Mouse (Mus musculus): ENCODE measurements around the gene Tanc2.

The Tanc2 gene

DNA sequence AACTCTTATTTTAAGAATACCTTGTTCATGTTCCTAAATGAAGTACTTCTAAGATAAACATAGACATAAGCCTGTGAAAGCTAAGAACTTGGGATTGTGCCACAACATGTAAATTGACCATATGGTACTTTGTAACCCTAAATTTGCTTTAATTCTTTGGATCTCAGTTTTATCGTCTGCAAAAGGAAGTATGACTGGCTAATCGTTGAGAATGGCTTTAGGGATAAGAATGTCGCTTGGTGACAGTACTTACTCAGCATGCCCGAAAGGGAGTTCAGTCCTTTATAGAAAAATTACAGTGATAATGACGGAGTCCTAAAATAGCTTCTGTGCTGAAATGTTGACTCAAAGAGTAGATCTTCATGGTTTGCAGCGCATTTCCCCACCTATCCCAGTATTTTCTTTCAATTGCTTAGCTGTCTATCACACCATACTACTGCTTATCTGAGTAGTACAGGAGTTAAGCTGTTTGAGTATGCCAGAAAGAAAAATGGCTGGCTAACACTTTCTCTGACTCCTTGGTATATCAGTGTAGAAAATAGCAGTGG is 246.6 kb downstream of the Tanc2 start:
- no peak for DNase-seq

DNA sequence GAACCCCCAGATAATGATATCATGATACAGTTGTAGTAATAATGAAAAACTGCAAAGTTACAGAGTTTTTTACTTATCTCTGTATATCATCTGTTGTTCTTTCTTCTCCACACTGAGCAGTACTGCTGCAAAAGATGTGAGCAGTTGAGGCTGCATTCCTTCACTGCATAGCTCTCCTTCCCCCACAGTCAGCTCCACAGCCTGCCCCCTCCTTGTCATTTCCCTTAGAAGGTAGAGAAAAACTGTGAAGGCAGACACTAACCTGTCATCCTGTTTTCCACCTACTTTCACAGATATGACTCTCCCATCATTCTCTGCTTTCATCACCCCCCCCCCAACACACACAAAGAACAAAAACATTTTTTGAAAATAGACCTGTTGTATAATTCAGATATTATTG is 248.2 kb downstream of the Tanc2 start:
- DNase-seq, result no peak

DNA sequence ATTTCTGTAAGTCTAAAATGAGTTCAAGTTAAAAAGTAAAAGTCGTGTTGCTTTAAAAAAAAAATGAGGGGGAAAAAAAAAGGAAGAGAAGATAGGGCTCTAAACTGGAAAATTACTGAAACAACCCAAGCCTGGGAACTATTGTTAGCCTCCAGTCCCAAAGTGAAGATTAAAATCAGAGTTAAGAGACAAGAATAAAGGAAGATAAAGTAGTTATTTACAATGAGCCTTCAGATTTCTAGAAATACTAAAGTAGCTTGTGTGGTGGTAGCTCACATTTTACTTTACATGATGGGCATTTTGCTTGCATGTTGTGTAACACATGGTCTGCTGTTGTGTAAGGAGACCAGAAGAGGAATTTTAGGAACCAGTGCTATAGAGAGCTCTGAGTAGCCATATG is 256.1 kb downstream of the Tanc2 start:
- DNase-seq, result no peak

DNA sequence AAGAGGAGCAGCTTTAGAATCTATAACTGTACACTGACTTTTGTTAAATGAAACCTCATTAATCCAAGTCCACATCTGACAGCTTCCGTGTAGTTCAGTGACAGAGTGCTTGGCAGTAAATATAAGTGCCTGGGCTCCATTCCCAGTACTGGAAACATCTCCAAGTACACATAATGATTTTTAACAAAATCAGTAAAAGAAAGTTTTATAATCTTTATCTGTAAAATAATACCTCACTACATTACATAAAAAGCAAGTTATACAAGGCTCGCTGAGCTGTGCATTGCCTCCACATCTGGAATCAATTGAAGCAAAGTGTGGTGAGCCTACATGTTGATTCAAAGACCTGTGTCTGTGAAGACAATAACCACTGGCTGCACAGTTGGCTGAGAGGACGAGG is 265.7 kb downstream of the Tanc2 start:
- peak; percentile 8 for DNase-seq

DNA sequence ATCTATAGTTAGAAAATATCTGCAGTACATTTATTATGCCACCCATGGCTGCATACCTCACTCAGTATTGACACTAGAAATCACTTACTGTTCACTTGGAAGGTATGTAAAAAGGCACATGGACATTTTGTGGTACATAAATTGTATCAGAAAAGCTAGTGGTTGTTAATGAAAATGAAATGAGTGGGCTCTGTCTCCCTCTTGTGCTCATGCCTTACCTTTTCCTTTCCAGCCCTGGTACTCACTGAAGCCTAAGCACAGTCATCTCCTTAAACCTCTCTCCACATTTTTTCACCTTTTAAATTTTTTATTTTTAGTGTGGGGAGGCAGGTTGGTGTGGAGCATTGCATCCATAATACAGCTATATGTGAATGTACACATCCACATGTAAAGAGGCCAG is 268.3 kb downstream of the Tanc2 start:
- DNase-seq, result peak; percentile 11

DNA sequence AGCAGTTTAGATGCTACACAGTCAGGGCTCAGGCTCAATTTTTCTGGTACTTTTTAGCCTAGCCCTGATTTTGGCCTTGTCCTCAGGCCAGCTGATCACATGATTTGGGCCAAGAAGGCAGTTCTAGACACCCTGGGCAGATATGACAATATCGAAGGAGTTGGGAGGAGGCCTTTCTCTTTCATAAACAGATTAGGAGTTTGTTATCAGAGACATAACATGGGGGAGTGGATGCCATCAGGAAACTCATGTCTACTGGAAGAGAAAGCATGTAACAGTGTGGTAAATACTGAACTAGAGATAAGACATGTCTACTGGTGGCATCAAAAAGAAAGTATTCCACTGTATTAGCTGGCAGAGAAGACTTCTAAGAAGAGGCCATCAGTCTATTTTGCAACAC is 295.8 kb downstream of the Tanc2 start:
- no peak for DNase-seq

DNA sequence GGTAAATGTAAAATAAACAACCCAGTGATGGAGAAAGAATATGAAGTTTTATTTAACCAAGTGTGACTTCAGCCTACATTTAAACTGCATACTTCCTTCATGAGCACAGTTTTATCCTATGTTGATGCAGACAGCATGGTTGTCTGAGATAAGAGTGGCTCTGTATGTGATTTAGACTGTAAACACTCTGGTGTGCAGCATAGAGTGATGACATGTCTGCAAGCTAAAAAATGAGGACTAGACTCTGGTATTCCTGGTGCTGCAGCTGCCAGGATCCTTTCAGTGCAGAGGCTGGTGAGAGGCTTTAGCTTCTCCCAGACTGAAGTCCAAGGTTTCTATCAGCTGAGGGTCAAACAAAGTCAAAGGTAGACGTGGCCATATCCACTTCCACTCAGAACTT is 297.5 kb downstream of the Tanc2 start:
- no peak for DNase-seq

DNA sequence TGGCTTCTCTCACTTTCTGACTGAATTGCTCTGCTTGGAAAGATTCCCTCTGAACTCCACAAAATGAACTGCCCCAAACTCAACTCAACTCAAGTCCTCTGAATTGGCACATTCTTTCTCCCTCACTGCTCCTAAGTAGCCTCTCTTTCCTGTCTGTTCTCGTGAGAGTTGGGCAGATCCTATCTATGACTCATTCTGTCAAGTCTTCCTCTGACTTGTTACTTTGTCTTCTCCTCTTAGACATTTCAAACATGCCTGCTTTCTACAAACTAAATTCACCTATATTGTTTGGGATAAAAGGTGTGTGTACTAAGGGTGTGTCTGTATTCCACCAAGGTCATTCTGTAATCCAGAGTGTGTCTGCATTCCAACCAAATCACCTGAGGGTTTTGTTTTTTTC is 309.4 kb downstream of the Tanc2 start:
- no peak for DNase-seq

DNA sequence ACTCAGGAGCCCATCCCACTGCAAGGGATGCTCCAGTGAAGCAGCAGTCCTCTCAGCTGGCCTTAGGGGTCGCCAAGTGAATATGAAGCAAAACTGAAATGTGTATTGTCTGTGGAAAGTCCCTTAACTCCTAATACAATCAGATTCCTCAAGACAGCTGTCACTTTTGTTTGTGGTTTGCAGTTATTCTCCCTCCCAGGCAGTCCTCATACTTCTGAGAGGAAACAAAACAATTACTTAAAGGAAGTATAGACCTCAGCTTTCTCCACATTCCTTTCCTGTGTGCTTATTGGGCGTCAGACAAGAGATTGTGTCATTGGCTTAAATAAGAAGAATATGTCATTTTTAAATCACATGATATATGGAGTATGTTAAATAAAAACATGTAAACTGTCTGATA is 311.7 kb downstream of the Tanc2 start:
- DNase-seq, result peak; percentile 15

DNA sequence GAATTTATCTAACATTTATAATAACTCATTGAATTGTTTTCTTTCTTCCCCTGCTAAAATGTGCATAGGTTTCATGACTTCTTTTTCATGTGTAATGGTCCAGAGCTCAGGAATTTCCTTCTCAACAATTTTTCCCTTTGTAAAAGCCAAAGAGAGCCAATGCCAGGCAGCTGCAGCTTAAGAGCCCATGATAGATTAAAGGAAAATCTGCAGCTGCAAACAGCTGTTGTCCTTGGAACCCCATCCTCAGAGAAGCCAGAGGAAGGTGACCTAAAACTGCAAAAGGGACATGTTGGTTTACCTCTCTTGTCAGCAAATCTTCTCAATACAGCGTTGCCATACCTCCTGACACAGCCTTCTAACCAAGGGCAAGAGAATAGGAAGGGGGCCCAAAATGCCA is 313.2 kb downstream of the Tanc2 start:
- DNase-seq, result peak; percentile 56

DNA sequence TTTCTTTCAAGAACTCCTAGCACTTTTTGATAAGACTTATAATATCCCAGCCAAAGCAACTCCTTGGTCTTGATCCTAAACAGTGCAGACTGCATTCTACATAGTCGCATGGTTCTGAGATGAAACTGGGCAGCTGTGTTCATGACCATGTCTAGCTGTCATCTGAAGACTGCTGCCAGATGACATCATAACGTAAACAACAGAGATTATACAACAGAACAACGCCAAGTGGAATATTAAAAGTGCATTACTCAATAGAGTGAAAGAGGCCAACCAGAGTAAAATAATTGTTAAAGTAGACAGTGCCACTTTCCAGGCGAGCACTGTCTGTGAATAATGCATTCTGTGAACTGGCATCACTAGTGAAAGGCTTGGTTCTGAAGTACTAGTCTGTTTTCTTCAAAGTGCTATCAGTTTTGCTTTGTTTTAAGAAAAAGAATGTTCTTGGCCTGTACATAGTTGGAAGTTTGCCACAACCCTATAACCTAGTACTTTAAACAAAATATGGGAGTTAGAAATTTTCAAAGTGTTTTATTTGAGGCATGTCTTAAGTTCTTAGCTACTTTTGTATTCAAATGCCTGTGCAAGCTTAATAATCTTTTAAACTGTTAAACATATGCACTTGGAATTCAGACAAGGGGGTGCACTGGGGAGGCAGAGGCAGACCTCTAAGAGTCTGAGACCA is 315.9 kb downstream of the Tanc2 start:
- peak; percentile 78 for DNase-seq

DNA sequence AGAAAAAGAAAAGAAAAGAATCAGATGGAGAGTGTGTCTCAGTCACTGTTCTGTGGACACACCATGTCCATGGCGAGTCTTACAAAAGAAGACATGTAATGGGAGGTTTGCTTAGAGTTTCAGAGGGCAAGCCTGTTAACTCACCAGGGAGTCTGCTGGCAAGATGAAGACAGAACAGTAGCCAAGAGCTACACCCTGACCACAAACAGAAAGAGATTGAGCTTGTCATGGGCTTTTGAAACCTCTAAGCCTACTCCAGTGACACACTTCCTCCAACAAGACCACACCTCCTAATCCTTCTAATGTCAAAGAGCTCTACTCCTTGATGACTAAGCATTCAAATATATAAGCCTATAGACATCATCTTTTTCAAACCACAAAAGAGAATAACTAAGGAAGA is 317.6 kb downstream of the Tanc2 start:
- no peak for DNase-seq

DNA sequence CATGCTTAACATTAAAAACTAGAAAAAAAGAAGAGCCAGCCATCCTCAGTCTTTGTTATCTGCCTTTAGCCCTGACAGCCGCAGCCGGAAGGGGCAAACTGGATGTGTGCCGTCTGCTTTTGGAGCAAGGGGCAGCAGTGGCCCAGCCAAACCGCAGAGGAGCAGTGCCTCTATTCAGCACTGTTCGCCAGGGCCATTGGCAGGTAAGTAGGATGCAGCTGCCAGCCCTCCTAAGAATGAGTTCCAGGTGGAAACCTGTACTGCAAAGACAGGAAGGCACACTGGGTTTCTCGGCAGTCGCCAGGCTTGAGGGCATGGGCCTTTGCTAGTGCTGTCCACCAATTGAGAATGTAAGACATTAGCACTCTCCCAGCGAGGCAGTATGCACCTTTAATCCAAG is 319.1 kb downstream of the Tanc2 start:
- DNase-seq, result no peak

DNA sequence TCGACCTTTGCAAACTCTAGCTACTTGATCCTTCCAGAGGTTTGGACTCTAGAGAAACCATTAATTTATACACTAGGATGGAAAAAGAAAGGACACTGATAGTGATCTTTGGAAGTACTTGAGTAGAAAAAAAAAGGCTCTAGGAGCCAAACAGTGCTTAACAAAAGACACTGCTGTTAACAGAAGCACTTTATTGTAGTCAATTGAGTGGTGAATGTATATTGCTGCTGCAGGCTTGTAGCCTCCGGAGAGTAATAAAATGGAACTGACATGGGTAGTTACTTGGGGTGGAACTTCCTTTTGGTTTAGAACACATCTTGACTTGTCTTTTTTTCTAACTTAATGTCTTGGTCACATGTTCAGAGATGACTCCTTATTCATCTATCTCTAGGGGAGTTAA is 319.8 kb downstream of the Tanc2 start:
- DNase-seq, result no peak

DNA sequence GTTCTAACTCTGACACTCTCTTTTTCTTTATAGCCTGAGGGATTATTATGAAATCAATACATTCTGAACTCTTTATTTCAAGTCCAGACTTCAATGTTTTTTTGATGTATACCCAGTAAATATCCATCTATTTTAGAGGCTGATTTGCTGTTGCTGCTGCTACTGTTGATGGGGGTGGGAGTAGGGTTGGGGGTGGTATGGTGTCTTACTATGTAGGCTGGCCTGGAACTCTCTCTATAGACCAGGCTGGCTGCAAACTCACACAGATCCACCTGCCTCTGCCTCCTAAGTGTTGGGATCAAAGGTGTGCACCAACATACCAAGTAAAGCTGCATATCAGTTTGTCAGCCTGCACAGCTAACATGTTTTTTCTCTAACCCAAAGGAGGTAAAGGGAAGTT is 321.4 kb downstream of the Tanc2 start:
- DNase-seq, result no peak

DNA sequence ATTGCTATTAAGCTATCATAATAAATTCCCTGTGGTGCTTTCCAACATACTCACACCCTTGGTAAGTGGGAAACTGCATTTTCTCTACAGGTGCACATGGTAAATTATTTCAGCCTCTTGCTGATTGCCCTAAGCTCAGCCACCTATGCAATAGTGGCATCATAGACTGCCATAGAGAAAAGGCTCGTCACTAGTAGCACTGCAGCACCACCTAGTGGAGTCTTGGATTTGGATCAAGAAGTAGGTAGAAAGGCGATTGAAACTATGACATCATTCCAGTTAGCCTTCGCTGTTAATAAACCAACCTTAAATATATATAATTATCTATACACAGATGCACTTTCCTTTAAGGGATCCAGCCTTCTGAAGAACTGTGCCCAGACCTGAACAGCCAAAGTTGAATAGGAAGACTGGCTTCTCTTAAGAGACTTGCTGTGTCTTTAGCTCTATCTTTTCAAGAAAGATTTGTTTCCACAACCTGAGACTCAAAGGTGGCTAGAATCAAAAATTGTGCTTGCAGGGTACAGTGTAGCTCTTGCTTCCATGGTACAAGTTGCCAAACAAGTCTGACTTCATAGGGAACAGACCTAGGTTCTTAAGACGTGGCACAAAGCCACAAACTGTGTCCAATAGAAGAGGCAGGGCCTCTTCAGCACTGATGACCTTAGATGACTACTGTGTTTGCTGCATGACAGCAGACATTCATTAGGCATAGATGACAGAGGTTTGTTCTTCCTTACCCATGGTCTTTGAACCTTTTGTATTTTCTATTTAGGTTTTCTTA is 322.0 kb downstream of the Tanc2 start:
- peak; percentile 89 for DNase-seq

DNA sequence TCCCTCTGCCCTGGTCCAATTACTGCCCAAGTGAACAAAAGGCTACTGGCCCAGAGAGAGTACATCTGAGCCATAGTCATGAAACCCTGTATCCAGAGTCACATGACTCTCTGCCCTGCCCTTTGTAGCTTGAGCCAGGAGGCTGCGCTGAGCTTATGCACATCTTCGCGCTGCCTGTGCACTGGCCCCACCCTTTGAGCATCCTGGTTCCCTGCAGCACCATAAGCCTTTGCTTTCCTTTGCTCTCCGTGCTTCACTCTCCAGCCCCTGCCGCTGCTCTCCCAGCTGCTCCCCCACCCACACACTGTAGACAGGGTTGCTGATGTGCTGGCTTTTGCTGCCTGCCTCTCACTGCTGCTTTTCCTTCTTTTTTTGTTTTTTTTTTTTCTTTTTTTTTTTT is 323.8 kb downstream of the Tanc2 start:
- no peak for DNase-seq

DNA sequence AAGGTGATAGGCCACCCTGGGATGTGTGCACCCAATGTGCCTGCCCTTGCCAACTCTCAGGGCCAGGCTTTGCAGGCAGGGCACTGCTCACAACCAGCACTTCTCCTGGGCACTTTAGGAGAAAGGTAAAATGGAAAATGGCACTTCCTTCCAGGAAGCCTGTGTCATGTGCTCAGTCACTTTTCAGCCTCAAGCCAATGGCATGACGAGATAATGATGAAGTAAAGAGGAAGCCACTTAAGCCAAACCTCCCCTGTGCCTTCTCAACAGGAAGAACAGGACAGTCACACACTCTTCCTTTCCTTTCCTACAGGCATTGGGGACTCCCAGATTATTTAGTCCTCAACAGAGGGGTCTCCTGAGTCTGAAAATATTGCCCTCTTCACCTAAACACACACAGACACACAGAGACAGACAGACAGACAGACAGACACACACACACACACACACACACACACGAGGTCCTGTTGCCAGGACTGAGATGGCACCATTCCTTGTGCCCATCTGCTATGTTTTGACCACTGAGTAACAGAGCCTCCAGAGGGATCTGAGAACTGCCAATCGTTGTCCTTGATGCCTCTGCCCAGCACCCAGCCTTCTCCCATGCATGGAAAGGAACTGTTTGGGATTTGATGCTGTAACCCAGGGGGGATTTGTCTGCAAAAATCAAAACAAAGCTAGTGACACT is 330.5 kb downstream of the Tanc2 start:
- no peak for DNase-seq

DNA sequence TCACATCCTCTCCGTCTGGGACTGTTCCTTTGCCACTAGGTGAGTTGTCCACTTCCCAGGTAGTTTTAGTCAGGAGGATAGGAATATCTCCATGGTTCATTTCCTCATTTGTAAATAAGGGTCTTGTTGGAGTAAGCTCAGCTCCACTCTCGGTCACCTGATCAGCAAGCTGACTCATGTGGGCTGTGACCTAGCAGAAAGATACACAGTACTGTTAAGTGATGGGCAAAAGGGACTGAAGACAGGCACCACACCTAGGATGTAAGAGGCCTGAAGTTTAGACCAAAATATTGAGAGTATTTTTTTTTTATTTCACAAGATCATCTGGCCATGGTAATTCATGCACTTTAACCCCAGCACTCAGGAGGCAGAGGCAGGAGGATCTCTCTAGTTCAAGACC is 331.1 kb downstream of the Tanc2 start:
- no peak for DNase-seq

DNA sequence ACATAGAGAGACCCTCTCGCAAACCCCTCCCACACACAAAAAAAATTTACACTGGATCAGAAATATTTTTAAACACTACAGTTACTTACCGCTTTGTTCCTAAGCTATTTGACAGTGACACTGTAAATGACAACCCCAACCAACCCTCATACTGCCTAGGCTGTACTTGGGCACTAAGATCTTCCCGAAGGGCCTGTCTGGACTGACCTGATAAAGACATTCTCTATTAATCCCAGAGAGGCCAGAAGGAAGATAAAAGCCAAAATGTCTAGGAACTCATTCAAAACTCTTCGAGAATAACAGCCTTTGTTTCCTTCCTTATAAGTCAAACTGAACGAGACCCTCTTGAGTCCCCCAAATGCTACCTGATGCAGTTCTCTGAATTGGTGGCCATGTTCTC is 331.5 kb downstream of the Tanc2 start:
- no peak for DNase-seq

DNA sequence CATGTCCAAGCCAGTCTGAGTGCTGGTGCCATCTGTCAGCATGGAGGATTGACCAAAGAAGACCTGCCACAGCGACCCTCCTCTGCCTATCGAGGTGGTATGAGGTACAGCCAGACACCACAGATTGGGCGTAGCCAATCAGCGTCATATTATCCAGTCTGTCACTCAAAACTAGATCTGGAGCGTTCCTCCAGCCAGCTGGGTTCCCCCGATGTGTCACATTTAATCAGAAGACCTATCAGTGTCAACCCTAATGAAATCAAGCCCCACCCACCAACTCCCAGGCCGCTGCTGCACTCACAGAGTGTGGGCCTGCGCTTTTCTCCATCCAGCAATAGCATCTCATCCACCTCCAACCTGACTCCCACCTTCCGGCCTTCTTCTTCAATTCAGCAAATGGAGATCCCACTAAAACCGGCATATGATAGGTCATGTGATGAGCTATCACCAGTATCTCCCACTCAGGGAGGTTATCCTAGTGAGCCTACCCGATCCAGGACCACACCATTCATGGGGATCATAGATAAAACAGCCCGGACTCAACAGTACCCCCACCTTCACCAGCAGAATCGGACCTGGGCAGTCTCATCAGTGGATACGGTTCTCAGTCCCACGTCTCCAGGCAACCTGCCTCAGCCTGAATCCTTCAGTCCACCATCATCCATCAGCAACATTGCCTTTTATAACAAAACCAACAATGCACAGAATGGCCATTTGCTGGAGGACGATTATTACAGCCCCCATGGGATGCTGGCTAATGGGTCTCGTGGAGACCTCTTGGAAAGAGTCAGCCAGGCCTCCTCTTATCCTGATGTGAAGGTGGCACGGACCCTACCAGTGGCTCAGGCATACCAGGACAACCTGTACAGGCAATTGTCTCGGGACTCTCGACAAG is 333.2 kb downstream of the Tanc2 start:
- DNase-seq, result no peak
